Mouse (Mus musculus): ENCODE measurements at regions not wholly inside any gene's neighbourhood (a gene's known extent, or its start where the extent isn't known, plus 50 kb on each side); places are given as distances from the start of the nearest gene placed in this dataset.
A peak's percentile ranks its signal among the peaks of the same experiment; 100 is the strongest.

DNA sequence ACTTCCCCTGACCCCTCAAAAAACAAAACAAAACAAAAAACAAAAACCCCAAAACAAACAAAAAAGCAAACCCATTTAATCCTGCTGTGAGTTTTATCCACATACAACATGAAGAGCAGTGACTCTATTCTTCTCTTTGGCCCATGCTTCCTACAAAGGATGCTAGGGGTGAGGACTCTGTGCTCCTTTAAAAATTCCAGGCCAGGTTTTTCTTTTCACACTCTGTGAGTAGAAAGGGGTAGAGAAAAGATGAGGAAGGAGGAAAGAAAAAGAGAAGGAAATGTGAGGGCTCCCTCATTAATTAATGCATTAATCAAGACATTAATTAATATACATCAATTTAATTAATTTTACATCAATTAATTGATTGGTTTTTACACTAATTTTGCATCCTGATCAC lies 82.9 kb upstream of the Phyhipl start:
- no peak for DNase-seq

GRCm38 (mm10) chr10:70733956-70734355 lies 78.2 kb upstream of the Phyhipl start:
- DNase-seq, result no peak

GRCm38 (mm10) chr10:70733478-70733877 lies 77.7 kb upstream of the Phyhipl start:
- no peak for DNase-seq

DNA sequence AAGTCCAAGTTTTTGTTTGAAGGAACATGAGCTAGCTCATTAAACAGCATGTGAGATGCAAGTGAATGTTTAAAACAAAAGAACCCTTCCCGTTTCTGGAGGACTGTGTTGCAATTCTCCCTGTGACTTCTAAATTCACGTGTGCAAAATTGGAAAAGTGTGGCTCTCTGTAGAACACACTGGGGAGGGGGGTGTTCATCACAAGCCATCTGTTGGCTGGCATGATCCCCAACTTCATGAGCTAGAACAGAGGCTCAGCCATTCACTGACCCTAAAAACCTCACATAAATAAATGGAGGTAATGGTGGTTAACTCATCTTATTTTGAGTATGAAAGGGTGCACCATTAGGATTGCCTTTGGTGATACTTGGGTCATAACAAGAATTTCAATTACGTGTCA lies 69.3 kb upstream of the Phyhipl start:
- DNase-seq, result peak; percentile 62 to 64

GRCm38 (mm10) chr10:70722783-70723182 lies 67.0 kb upstream of the Phyhipl start:
- DNase-seq, result peak in 1 of 2 experiments; percentile 44

DNA sequence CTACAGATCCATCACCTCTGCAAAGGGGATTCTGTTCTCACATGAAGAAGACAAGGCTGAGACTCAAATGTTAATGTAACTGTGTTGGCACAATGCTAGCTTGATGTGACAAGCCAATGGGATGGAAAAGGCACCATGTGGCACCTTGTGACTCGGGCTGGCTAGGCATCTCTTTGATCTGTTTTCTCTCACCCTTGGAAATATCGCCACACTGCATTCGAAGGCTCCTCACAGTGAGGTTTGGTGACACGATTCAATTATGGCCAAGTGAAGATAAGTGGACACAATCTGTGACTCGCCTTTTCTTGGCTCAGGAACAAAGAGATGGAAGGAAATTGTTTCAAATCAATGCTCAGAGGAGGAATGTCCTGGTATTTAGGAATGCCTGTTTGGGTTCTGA lies 66.6 kb upstream of the Phyhipl start:
- peak; percentile 71 to 78 for DNase-seq

- DNase-seq, result peak; percentile 71 to 82
Observed at GRCm38 (mm10) chr10:70717464-70717863, 61.7 kb upstream of the Phyhipl start.

DNA sequence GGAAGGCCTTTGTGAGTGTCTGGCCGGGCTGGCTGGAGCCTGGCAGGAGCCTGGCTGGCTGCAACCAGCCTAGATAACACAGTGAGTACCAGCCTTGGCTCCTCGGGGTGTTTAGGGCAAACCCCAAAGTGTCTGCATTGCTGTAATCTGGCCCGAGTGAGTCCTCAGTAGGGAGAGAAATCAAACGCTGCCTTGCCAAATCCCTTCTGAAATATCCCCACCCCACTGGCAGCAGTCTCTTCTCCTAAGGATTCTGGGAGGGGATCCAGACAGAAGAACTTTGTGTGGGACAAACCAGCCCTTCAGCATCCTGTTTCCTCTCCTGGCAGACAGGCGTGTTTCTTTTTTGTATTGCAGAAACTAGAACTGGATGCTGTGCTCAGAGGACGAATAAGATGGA lies 61.3 kb upstream of the Phyhipl start:
- DNase-seq, result peak; percentile 81 to 84

DNA sequence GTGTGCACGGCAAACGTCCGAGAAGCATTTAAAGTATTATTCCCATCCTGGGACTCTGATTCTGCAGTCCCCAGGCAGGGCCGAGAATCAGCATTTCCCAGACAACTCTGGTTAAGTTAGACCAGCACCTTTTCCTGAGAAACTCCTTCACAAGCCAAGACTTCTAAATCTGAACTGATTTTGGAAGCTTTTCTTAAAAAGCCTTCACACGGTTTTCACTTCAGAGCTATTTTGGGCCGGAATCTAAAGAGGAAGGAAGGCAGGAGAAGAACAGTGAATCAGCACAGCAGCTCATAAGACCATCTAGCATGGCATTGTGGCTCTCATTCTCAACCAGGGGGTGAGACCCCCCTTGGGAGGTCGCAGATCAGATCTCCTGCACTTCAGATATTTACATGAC lies 57.5 kb upstream of the Phyhipl start:
- DNase-seq, result no peak

GRCm38 (mm10) chr10:70708806-70709205 lies 53.0 kb upstream of the Phyhipl start:
- no peak for DNase-seq

Measured in cerebellum, postnatal 10 days (tissue).